Mouse (Mus musculus) heart, postnatal 0 days (tissue): ENCODE measurements around the gene Dnah10.

Source experiments
- CTCF ChIP-seq: IDR thresholded peaks from 2 replicates; pipeline ENCODE4 v1.5.1; 2016; ENCODE audit warnings: antibody characterized with exemption, control low read depth, low read depth
- EP300 ChIP-seq: IDR thresholded peaks from 2 replicates; pipeline ENCODE4 v1.6.1; 2016; ENCODE audit warnings: antibody characterized with exemption, low read depth

DNA sequence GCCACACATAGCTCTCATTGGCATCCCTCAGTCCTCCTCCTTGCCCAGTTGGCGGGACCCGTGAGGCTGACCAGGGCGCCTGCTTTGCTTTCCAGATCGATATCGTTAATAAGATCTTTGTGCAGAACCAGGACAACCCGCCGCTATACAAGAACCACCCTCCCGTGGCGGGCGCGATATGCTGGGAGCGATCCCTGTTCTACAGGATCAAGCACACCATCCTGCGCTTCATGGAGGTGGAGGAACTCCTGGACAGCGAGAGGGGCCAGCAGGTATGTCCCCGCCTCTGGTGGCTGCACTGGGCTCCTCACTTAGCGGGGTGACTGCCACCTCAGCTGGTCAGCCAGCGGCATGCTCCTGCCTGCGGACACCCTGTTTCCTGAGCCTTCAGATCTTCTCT lies 23.4 kb downstream of the Dnah10 start:
- TF ChIP-seq CTCF (no peak), EP300 (no peak)
